Mouse (Mus musculus): ENCODE measurements around the gene Dpysl4. TPM values are rescaled to one million over a fixed set of nuclear protein-coding genes. Genes with fewer than 3 reads are reported as not detected.
A peak's percentile ranks its signal among the peaks of the same experiment; 100 is the strongest.

The Dpysl4 gene
- polyA plus RNA-seq, 1 experiment from 2014 or later = 318 TPM

- Histone ChIP-seq H3K4me2 (ENCODE audit: low read depth) (no peak overlapping the region), H3K4me3 (ENCODE audit: low read depth, low read length) (no peak overlapping the region), H3K27ac (ENCODE audit: low read depth, low read length) (no peak overlapping the region), H3K4me1 (ENCODE audit: control insufficient read depth, insufficient read depth, low read length) (peaks cover 34% of the 10 kb centered on the region), H3K9ac (ENCODE audit: low read length) (no peak overlapping the region), H3K9me3 (ENCODE audit: control insufficient read depth, low read length) (no peaks in the 10 kb centered on the region), H3K36me3 (ENCODE audit: control insufficient read depth, insufficient read depth, low read length) (no peaks in the 10 kb centered on the region), H3K27me3 (ENCODE audit: control insufficient read depth, insufficient read depth, low read length) (no peaks in the 10 kb centered on the region)
- 65% methylated on average over 4 of the region's 4 CpGs for WGBS
- no peak for DNase-seq (ENCODE audit: low spot score)
- ATAC-seq (ENCODE audit: insufficient read depth, low FRiP score, low TSS enrichment) = no peak
Observed at GRCm38 (mm10) chr7:139080714-139081113, 5.1 kb upstream of the Dpysl4 start.

- DNase-seq (ENCODE audit: low spot score) = no peak
Observed at GRCm38 (mm10) chr7:139081158-139081557, 4.6 kb upstream of the Dpysl4 start.

GRCm38 (mm10) chr7:139082281-139082680 is 3.5 kb upstream of the Dpysl4 start:
- H3K4me3 ChIP-seq (ENCODE audit: low read depth, low read length) = no peak overlapping the region
- no peaks in the 10 kb centered on the region for H3K9me3 ChIP-seq (ENCODE audit: control insufficient read depth, low read length)
- H3K27ac ChIP-seq (ENCODE audit: low read depth, low read length) = 0 out of 2 replicates have a peak overlapping the region, but pooled peaks have one; percentile 11
- DNase-seq (ENCODE audit: low spot score) (no peak), ATAC-seq (ENCODE audit: insufficient read depth, low FRiP score, low TSS enrichment) (no peak)
- H3K27me3 ChIP-seq (ENCODE audit: control insufficient read depth, insufficient read depth, low read length) = no peaks in the 10 kb centered on the region
- H3K4me2 ChIP-seq (ENCODE audit: low read depth) = no peak overlapping the region
- 73% methylated on average over 8 of the region's 8 CpGs for WGBS
- H3K36me3 ChIP-seq (ENCODE audit: control insufficient read depth, insufficient read depth, low read length) = no peaks in the 10 kb centered on the region
- peaks cover 21% of the 10 kb centered on the region for H3K4me1 ChIP-seq (ENCODE audit: control insufficient read depth, insufficient read depth, low read length)
- no peak overlapping the region for H3K9ac ChIP-seq (ENCODE audit: low read length)

More at GRCm38 (mm10) chr7:139081158-139081557, 4.6 kb upstream of the Dpysl4 start:
- no peaks in the 10 kb centered on the region for H3K27me3 ChIP-seq (ENCODE audit: control insufficient read depth, insufficient read depth, low read length)
- H3K4me3 ChIP-seq (ENCODE audit: low read depth, low read length) = no peak overlapping the region
- no peaks in the 10 kb centered on the region for H3K36me3 ChIP-seq (ENCODE audit: control insufficient read depth, insufficient read depth, low read length)
- H3K9me3 ChIP-seq (ENCODE audit: control insufficient read depth, low read length) = no peaks in the 10 kb centered on the region
- H3K4me2 ChIP-seq (ENCODE audit: low read depth) = no peak overlapping the region
- H3K27ac ChIP-seq (ENCODE audit: low read depth, low read length) = no peak overlapping the region
- H3K4me1 ChIP-seq (ENCODE audit: control insufficient read depth, insufficient read depth, low read length) = peaks cover 29% of the 10 kb centered on the region
- 71% methylated on average over 5 of the region's 5 CpGs for WGBS
- H3K9ac ChIP-seq (ENCODE audit: low read length) = no peak overlapping the region
- no peak for ATAC-seq (ENCODE audit: insufficient read depth, low FRiP score, low TSS enrichment)

GRCm38 (mm10) chr7:139084316-139084715 is 1.5 kb upstream of the Dpysl4 start:
- H3K9ac ChIP-seq (ENCODE audit: low read length) = no peak overlapping the region
- H3K4me2 ChIP-seq (ENCODE audit: low read depth) = no peak overlapping the region
- ATAC-seq (ENCODE audit: insufficient read depth, low FRiP score, low TSS enrichment) (no peak), DNase-seq (ENCODE audit: low spot score) (no peak)
- H3K27ac ChIP-seq (ENCODE audit: low read depth, low read length) = no peak overlapping the region
- peaks cover 18% of the 10 kb centered on the region for H3K4me1 ChIP-seq (ENCODE audit: control insufficient read depth, insufficient read depth, low read length)
- no peaks in the 10 kb centered on the region for H3K27me3 ChIP-seq (ENCODE audit: control insufficient read depth, insufficient read depth, low read length)
- no peaks in the 10 kb centered on the region for H3K9me3 ChIP-seq (ENCODE audit: control insufficient read depth, low read length)
- H3K4me3 ChIP-seq (ENCODE audit: low read depth, low read length) = no peak overlapping the region
- no peaks in the 10 kb centered on the region for H3K36me3 ChIP-seq (ENCODE audit: control insufficient read depth, insufficient read depth, low read length)
- WGBS = 47% methylated on average over 1 of the region's 1 CpGs

GRCm38 (mm10) chr7:139086195-139087158 is 676 bp downstream of the Dpysl4 start:
- peak overlapping the region; percentile 72 for H3K4me2 ChIP-seq (ENCODE audit: low read depth)
- peak overlapping the region; percentile 90 for H3K4me3 ChIP-seq (ENCODE audit: low read depth, low read length)
- no peaks in the 10 kb centered on the region for H3K9me3 ChIP-seq (ENCODE audit: control insufficient read depth, low read length)
- ATAC-seq (ENCODE audit: insufficient read depth, low FRiP score, low TSS enrichment) = peak; percentile 60
- H3K9ac ChIP-seq (ENCODE audit: low read length) = peak overlapping the region; percentile 98
- H3K27me3 ChIP-seq (ENCODE audit: control insufficient read depth, insufficient read depth, low read length) = no peaks in the 10 kb centered on the region
- H3K27ac ChIP-seq (ENCODE audit: low read depth, low read length) = peak overlapping the region; percentile 68; the same call in 1 of the 2 replicates
- 1% methylated on average over 61 of the region's 61 CpGs for WGBS
- H3K4me1 ChIP-seq (ENCODE audit: control insufficient read depth, insufficient read depth, low read length) = peaks cover 18% of the 10 kb centered on the region
- peak; percentile 56 for DNase-seq (ENCODE audit: low spot score)
- peaks cover 4% of the 10 kb centered on the region; the same call in 1 of the 2 replicates for H3K36me3 ChIP-seq (ENCODE audit: control insufficient read depth, insufficient read depth, low read length)

GRCm38 (mm10) chr7:139087801-139088200 is 2.0 kb downstream of the Dpysl4 start:
- H3K27ac ChIP-seq (ENCODE audit: low read depth, low read length) = no peak overlapping the region
- H3K4me1 ChIP-seq (ENCODE audit: control insufficient read depth, insufficient read depth, low read length) = peaks cover 18% of the 10 kb centered on the region
- no peaks in the 10 kb centered on the region for H3K9me3 ChIP-seq (ENCODE audit: control insufficient read depth, low read length)
- ATAC-seq (ENCODE audit: insufficient read depth, low FRiP score, low TSS enrichment) = no peak
- H3K4me2 ChIP-seq (ENCODE audit: low read depth) = peak overlapping the region; percentile 72
- WGBS = 75% methylated on average over 2 of the region's 2 CpGs
- peak overlapping the region; percentile 90 for H3K4me3 ChIP-seq (ENCODE audit: low read depth, low read length)
- peaks cover 10% of the 10 kb centered on the region for H3K36me3 ChIP-seq (ENCODE audit: control insufficient read depth, insufficient read depth, low read length)
- H3K27me3 ChIP-seq (ENCODE audit: control insufficient read depth, insufficient read depth, low read length) = no peaks in the 10 kb centered on the region
- no peak overlapping the region for H3K9ac ChIP-seq (ENCODE audit: low read length)
- DNase-seq (ENCODE audit: low spot score) = no peak

GRCm38 (mm10) chr7:139089892-139090874 is 4.4 kb downstream of the Dpysl4 start:
- H3K4me2 ChIP-seq (ENCODE audit: low read depth) = no peak overlapping the region
- H3K4me3 ChIP-seq (ENCODE audit: low read depth, low read length) = no peak overlapping the region
- 81% methylated on average over 12 of the region's 12 CpGs for WGBS
- peaks cover 16% of the 10 kb centered on the region for H3K36me3 ChIP-seq (ENCODE audit: control insufficient read depth, insufficient read depth, low read length)
- DNase-seq (ENCODE audit: low spot score) (no peak), ATAC-seq (ENCODE audit: insufficient read depth, low FRiP score, low TSS enrichment) (no peak)
- H3K27me3 ChIP-seq (ENCODE audit: control insufficient read depth, insufficient read depth, low read length) = no peaks in the 10 kb centered on the region
- H3K9ac ChIP-seq (ENCODE audit: low read length) = no peak overlapping the region
- H3K4me1 ChIP-seq (ENCODE audit: control insufficient read depth, insufficient read depth, low read length) = peaks cover 18% of the 10 kb centered on the region
- H3K27ac ChIP-seq (ENCODE audit: low read depth, low read length) = no peak overlapping the region
- H3K9me3 ChIP-seq (ENCODE audit: control insufficient read depth, low read length) = no peaks in the 10 kb centered on the region

GRCm38 (mm10) chr7:139091681-139092080 is 5.9 kb downstream of the Dpysl4 start:
- peaks cover 22% of the 10 kb centered on the region for H3K36me3 ChIP-seq (ENCODE audit: control insufficient read depth, insufficient read depth, low read length)
- no peak overlapping the region for H3K9ac ChIP-seq (ENCODE audit: low read length)
- H3K4me3 ChIP-seq (ENCODE audit: low read depth, low read length) = no peak overlapping the region
- no peak for ATAC-seq (ENCODE audit: insufficient read depth, low FRiP score, low TSS enrichment)
- peaks cover 15% of the 10 kb centered on the region for H3K4me1 ChIP-seq (ENCODE audit: control insufficient read depth, insufficient read depth, low read length)
- DNase-seq (ENCODE audit: low spot score) = no peak
- H3K27me3 ChIP-seq (ENCODE audit: control insufficient read depth, insufficient read depth, low read length) = no peaks in the 10 kb centered on the region
- H3K4me2 ChIP-seq (ENCODE audit: low read depth) = no peak overlapping the region
- H3K27ac ChIP-seq (ENCODE audit: low read depth, low read length) = no peak overlapping the region
- 84% methylated on average over 9 of the region's 9 CpGs for WGBS
- H3K9me3 ChIP-seq (ENCODE audit: control insufficient read depth, low read length) = no peaks in the 10 kb centered on the region

Measured in neural tube, embryonic 11.5 days (tissue).